Mouse (Mus musculus): ENCODE results near the gene Tenm4. TPM values are rescaled to one million over a fixed set of nuclear protein-coding genes. Genes with fewer than 3 reads are reported as not detected.

The Tenm4 gene
- total and polyA plus RNA-seq, 3 experiments, result 0.03 to 0.26 (median 0.04) TPM

DNA sequence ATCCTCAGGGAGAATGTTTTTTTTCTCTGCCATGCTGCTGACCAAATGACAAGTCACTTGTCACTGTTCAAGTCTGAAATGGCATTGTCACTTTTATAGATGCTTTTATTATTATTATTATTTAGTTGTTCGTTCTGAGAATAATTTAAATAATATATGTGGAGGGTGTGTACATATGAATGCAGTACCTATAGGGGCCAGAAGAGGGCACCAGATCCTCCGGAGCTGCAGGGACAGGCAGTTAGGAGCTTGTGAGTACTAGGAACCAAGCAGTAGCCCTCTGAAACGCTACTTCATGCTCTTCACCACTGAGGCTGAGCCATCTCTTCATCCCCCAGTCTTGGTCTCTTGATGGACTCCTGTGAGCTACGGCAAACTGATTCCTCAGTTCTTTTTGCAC lies 598.7 kb downstream of the Tenm4 start:
- dilution Hi-C loops (cut with MboI; ENCODE audit: extremely low pct_ligation_motif_present, extremely low pct_unique_long_range_greater_than_20kb, low sequenced_read_pairs), result no loop called here
- H3K27me3 ChIP-seq (replicated peaks), result no peaks in the 10 kb centered on the region
- DNase-seq (ENCODE audit: extremely low read depth), result peak; percentile 41

DNA sequence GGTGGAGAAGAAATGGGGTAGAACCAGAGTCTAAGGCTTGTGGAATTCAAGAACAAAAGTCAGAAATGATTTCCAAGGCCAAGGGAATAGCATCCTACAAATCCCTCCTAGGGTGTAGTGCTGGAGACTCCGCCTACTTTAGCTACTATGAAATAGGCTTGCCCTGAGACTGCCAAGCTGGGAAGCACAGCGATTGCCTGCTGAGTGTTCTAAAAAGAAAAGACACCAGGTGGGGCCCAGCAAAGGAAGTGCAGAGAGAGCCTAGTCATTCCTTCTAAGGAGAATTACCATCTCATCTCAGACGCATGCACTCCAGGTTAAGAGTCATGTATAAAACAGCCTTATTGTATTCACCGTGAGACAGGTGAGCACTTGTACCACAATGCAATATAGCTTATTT lies 601.9 kb downstream of the Tenm4 start:
- Histone ChIP-seq H3K36me3 (replicated peaks in 1 of 2; ENCODE audit: control insufficient read depth in 1 of 2, insufficient read depth in 1 of 2, low read length in 1 of 2) (no peaks in the 10 kb centered on the region), H3K4me3 (replicated peaks in 1 of 3; ENCODE audit: low read depth in 2 of 3, low read length in 2 of 3, poor library complexity in 1 of 3) (no peak overlapping the region), H3K79me2 (replicated peaks; ENCODE audit: control insufficient read depth, extremely low read depth, insufficient read depth, poor library complexity, severe bottlenecking) (no peaks in the 10 kb centered on the region), H3K4me2 (ENCODE audit: insufficient read depth, low read depth, poor library complexity, severe bottlenecking) (no peak overlapping the region), H3K4me1 (ENCODE audit: control insufficient read depth in 1 of 2, insufficient read depth in 2 of 2) (no peaks in the 10 kb centered on the region), H3K27ac (ENCODE audit: insufficient read depth, low read depth) (no peak overlapping the region), H3K9ac (ENCODE audit: insufficient read depth, low read depth) (no peak overlapping the region), H3K9me3 (replicated peaks; ENCODE audit: low read length) (peaks cover 3% of the 10 kb centered on the region), H3K27me3 (replicated peaks) (no peaks in the 10 kb centered on the region)
- in situ Hi-C loops (cut with MboI; ENCODE audit: low pct_ligation_motif_present, low pct_unique_long_range_greater_than_20kb, low sequenced_read_pairs), result loop anchor here (5.0 to 25.0 kb wide), 2 partner anchors 139 to 211 kb away; no protein-coding TSS in a partner anchor
- DNase-seq (ENCODE audit: extremely low read depth), result no peak
- TF ChIP-seq BHLHE40 (IDR thresholded peaks at IDR 0.05; ENCODE audit: low read depth, low read length) (no peak), CTCF (conservative IDR thresholded peaks at IDR 0.05 in 1 of 2, IDR thresholded peaks at IDR 0.05 in 1 of 2; ENCODE audit: low read depth in 2 of 2, low read length in 2 of 2) (no peak), RCOR1 (conservative IDR thresholded peaks at IDR 0.05; ENCODE audit: low read depth, low read length) (no peak), E2F4 (IDR thresholded peaks at IDR 0.05; ENCODE audit: insufficient replicate concordance, low read depth, low read length) (no peak), MXI1 (IDR thresholded peaks at IDR 0.05; ENCODE audit: low read depth, low read length) (no peak), UBTF (IDR thresholded peaks at IDR 0.05; ENCODE audit: low read depth, low read length) (no peak), TBP (conservative IDR thresholded peaks at IDR 0.05; ENCODE audit: low read depth, low read length) (no peak), ZMIZ1 (IDR thresholded peaks at IDR 0.05; ENCODE audit: low read depth, low read length) (no peak), IRF4 (IDR thresholded peaks at IDR 0.05; ENCODE audit: low read depth, low read length) (no peak), EP300 (IDR thresholded peaks at IDR 0.05; ENCODE audit: low read length) (no peak), ETS1 (conservative IDR thresholded peaks at IDR 0.05; ENCODE audit: low read depth, low read length) (no peak), MEF2A (IDR thresholded peaks at IDR 0.05; ENCODE audit: borderline replicate concordance, low read depth, low read length) (no peak), POLR2A (IDR thresholded peaks at IDR 0.05; ENCODE audit: low read depth, low read length) (no peak), USF1 (IDR thresholded peaks at IDR 0.05; ENCODE audit: low read depth, low read length) (no peak), CHD2 (IDR thresholded peaks at IDR 0.05; ENCODE audit: low read length) (no peak)
- dilution Hi-C loops (cut with MboI; ENCODE audit: extremely low pct_ligation_motif_present, extremely low pct_unique_long_range_greater_than_20kb, low sequenced_read_pairs), result no loop called here

More for the DNA sequence above, 598.7 kb downstream of the Tenm4 start:
- Histone ChIP-seq H3K4me1 (ENCODE audit: control insufficient read depth in 1 of 2, insufficient read depth in 2 of 2) (0 out of 4 replicates have a peak, but pooled peaks cover 0 to 5% of the 10 kb centered on the region in 2 experiments), H3K4me2 (ENCODE audit: insufficient read depth, low read depth, poor library complexity, severe bottlenecking) (no peak overlapping the region), H3K4me3 (replicated peaks in 1 of 3; ENCODE audit: low read depth in 2 of 3, low read length in 2 of 3, poor library complexity in 1 of 3) (no peak overlapping the region), H3K9ac (ENCODE audit: insufficient read depth, low read depth) (no peak overlapping the region), H3K36me3 (replicated peaks in 1 of 2; ENCODE audit: control insufficient read depth in 1 of 2, insufficient read depth in 1 of 2, low read length in 1 of 2) (no peaks in the 10 kb centered on the region), H3K79me2 (replicated peaks; ENCODE audit: control insufficient read depth, extremely low read depth, insufficient read depth, poor library complexity, severe bottlenecking) (no peaks in the 10 kb centered on the region), H3K9me3 (replicated peaks; ENCODE audit: low read length) (peaks cover 6% of the 10 kb centered on the region), H3K27ac (ENCODE audit: insufficient read depth, low read depth) (no peak overlapping the region)
- TF ChIP-seq RAD21 (IDR thresholded peaks at IDR 0.05; ENCODE audit: low read depth, low read length) (peak; percentile 49), HCFC1 (IDR thresholded peaks at IDR 0.05; ENCODE audit: low read depth, low read length) (no peak), MEF2A (IDR thresholded peaks at IDR 0.05; ENCODE audit: borderline replicate concordance, low read depth, low read length) (no peak), SMC3 (IDR thresholded peaks at IDR 0.05; ENCODE audit: low read depth, low read length) (peak; percentile 59), UBTF (IDR thresholded peaks at IDR 0.05; ENCODE audit: low read depth, low read length) (no peak), CTCF (conservative IDR thresholded peaks at IDR 0.05 in 1 of 2, IDR thresholded peaks at IDR 0.05 in 1 of 2; ENCODE audit: low read depth in 2 of 2, low read length in 2 of 2) (peak; percentile 38 to 59)
- in situ Hi-C loops (cut with MboI; ENCODE audit: low pct_ligation_motif_present, low pct_unique_long_range_greater_than_20kb, low sequenced_read_pairs), result loop anchor here (5.0 to 25.0 kb wide), 2 partner anchors 143 to 207 kb away; no protein-coding TSS in a partner anchor

All from CH12.LX (cell line).